Mouse (Mus musculus) heart, embryonic 15.5 days (tissue): ENCODE data around the gene S100a7a. TPM values are rescaled to one million over a fixed set of nuclear protein-coding genes. Genes with fewer than 3 reads are reported as not detected.
A peak's percentile ranks its signal among the peaks of the same experiment; 100 is the strongest.

ENCODE experiments used
- ATAC-seq: fragments of 200-750 bp; cut with Nextera tagmentation; replicated peaks from 2 replicates; pipeline ENCODE4 v1.8.0; 2017; ENCODE audit warnings: low read depth, moderate TSS enrichment; ENCODE audit not compliant: insufficient number of reproducible peaks, insufficient read depth, low FRiP score
- H3K27ac ChIP-seq: fragments of 300-500 bp; sonication (generic); 2 replicates; pipeline ENCODE4 v1.5.1; 2015; ENCODE audit warnings: mild to moderate bottlenecking, inconsistent platforms
- H3K27me3 ChIP-seq: fragments of 300-500 bp; sonication (generic); 2 replicates; pipeline ENCODE4 v1.6.1; 2015; ENCODE audit warnings: inconsistent platforms
- H3K36me3 ChIP-seq: fragments of 300-500 bp; sonication (generic); 2 replicates; pipeline ENCODE4 v1.6.1; 2015; ENCODE audit warnings: mild to moderate bottlenecking, inconsistent platforms
- H3K4me1 ChIP-seq: fragments of 300-500 bp; sonication (generic); replicated peaks from 2 replicates; pipeline ENCODE4 v1.6.1; 2015; ENCODE audit warnings: inconsistent platforms
- H3K4me2 ChIP-seq: fragments of 300-500 bp; sonication (generic); 2 replicates; pipeline ENCODE4 v1.6.1; 2015; ENCODE audit warnings: inconsistent platforms, mild to moderate bottlenecking, moderate library complexity
- H3K4me3 ChIP-seq: fragments of 300-500 bp; sonication (generic); 2 replicates; pipeline ENCODE4 v1.5.1; 2015; ENCODE audit warnings: mild to moderate bottlenecking, inconsistent platforms
- H3K9ac ChIP-seq: fragments of 300-500 bp; sonication (generic); 2 replicates; pipeline ENCODE4 v1.6.1; 2015; ENCODE audit warnings: mild to moderate bottlenecking, inconsistent platforms
- H3K9me3 ChIP-seq: fragments of 300-500 bp; sonication (generic); replicated peaks from 2 replicates; pipeline ENCODE4 v1.6.1; 2016; ENCODE audit warnings: inconsistent platforms
- WGBS: fragments of 180-500 bp; shearing (Covaris S2); methylation state at CpG from one replicate; pipeline ENCODE4 v1.1.7; 2015; ENCODE audit warnings: mixed read lengths; 5-methylcytosine and 5-hydroxymethylcytosine counted together
- polyA plus RNA-seq: library from polyadenylated mRNA; unstranded; fragments of >200 nt; fragmentation: Nextera tagmentation; extraction: Ambion mirVana; gene quantifications from 2 replicates; pipeline ENCODE4 v1.2.1, GENCODE M21; 2015

The S100a7a gene
- polyA plus RNA-seq = 0.22 TPM in 1 of 2 replicates, not detected in the other

- Histone ChIP-seq H3K9me3 (no peaks in the 10 kb centered on the region), H3K4me1 (no peaks in the 10 kb centered on the region), H3K4me2 (no peak within 1 kb of the TSS), H3K27me3 (peaks cover 16% of the 10 kb centered on the region), H3K36me3 (no peaks in the 10 kb centered on the region), H3K4me3 (no peak within 1 kb of the TSS), H3K27ac (no peak within 1 kb of the TSS), H3K9ac (no peak within 1 kb of the TSS)
- ATAC-seq = no peak
These were observed at the start of gene S100a7a for GRCm38 (mm10) chr3:90653717-90654116. Gene S100a7a, plus strand, starts transcription at chr3:90654017.

DNA sequence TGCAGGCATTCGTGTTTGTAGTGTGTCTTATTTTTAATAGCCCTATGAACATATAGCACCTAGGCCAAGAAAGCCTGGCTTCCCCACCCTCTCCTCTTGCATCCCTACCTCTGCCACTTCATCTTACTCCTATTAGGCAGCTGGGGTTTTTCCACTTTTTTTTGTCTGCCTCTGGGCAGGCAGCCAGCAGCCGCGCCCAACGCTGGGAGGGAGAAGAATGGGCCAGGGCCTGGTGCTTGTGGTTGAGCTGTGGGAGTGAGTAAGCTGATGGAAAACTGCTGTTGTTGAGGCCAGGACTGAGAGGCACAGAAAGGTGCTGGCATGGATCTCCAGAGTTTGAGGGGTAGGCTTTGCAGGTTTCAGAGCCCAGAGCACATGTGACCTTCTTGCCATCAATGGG is 49.4 kb upstream of the S100a7a start:
- ATAC-seq = peak; percentile 43; the same call in 1 of the 2 replicates
- Histone ChIP-seq H3K9ac (no peak overlapping the region), H3K4me3 (no peak overlapping the region), H3K27ac (peak overlapping the region; percentile 35), H3K9me3 (no peaks in the 10 kb centered on the region), H3K27me3 (no peaks in the 10 kb centered on the region), H3K36me3 (no peaks in the 10 kb centered on the region), H3K4me1 (peaks cover 27% of the 10 kb centered on the region), H3K4me2 (no peak overlapping the region)
- 28% methylated on average over 4 of the region's 4 CpGs for WGBS

GRCm38 (mm10) chr3:90605049-90605448 is 48.8 kb upstream of the S100a7a start:
- Histone ChIP-seq H3K9ac (no peak overlapping the region), H3K27me3 (no peaks in the 10 kb centered on the region), H3K4me1 (peaks cover 24% of the 10 kb centered on the region), H3K4me3 (no peak overlapping the region), H3K36me3 (no peaks in the 10 kb centered on the region), H3K4me2 (no peak overlapping the region), H3K27ac (peak overlapping the region; percentile 35), H3K9me3 (no peaks in the 10 kb centered on the region)
- 78% methylated on average over 3 of the region's 3 CpGs for WGBS
- ATAC-seq = no peak

DNA sequence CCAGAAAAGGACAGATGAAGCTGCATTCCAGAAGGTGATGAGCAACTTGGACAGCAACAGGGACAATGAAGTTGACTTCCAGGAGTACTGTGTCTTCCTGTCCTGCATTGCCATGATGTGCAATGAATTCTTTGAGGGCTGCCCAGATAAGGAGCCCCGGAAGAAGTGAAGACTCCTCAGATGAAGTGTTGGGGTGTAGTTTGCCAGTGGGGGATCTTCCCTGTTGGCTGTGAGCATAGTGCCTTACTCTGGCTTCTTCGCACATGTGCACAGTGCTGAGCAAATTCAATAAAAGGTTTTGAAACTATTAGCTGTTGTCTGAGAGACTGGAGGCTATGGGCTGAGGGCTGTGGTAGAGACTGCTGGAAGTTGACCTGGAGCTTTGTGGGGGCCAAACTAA is 48.1 kb upstream of the S100a7a start:
- H3K36me3 ChIP-seq = no peaks in the 10 kb centered on the region
- 62% methylated on average over 2 of the region's 2 CpGs for WGBS
- no peak overlapping the region for H3K4me3 ChIP-seq
- H3K27me3 ChIP-seq = no peaks in the 10 kb centered on the region
- peaks cover 20% of the 10 kb centered on the region for H3K4me1 ChIP-seq
- no peak overlapping the region for H3K27ac ChIP-seq
- ATAC-seq = no peak
- H3K4me2 ChIP-seq = no peak overlapping the region
- no peaks in the 10 kb centered on the region for H3K9me3 ChIP-seq
- no peak overlapping the region for H3K9ac ChIP-seq

DNA sequence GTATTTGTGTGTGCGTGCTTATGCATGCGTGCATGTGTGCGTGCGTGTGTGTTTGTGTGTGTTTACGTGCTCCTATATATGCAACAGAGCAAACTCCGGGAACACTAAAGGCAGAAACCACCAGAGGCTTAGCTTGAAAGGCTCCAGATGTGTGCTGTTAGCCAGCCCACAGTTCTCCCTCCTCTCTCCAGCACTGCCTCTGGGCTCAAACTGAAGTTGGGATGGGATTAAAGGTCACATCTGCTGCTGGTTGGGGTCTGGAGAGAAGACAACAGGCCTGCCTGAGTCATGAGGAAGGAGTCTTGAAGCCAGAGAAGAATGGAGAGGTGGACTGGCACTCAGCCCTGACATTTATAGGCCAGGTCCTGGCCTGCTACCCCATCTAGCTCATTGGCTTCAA is 47.6 kb upstream of the S100a7a start:
- no peak for ATAC-seq
- Histone ChIP-seq H3K4me1 (peaks cover 18% of the 10 kb centered on the region), H3K27ac (no peak overlapping the region), H3K27me3 (no peaks in the 10 kb centered on the region), H3K36me3 (no peaks in the 10 kb centered on the region), H3K4me2 (no peak overlapping the region), H3K9me3 (no peaks in the 10 kb centered on the region), H3K4me3 (no peak overlapping the region), H3K9ac (no peak overlapping the region)
- 84% methylated on average over 6 of the region's 6 CpGs for WGBS

DNA sequence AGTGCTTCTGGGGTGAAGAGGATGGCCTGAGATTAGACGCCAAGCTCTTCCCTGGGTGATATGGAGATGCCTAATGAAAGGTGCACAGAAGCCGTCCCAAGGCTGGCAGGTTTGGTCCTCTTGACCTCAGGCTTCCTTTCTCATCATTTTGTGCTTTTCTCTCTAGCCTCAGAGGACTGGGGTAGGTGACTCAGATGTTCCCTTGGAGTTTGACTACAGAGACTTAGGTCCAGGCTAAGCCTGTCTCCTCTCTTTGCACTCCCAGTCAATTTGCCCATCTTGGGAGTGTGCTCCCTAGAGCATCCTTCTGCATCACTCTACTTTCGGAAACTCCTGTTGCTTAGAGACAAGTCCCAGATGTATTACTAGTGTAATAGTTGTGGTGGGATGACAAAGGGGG is 46.5 kb upstream of the S100a7a start:
- 75% methylated on average over 3 of the region's 3 CpGs for WGBS

DNA sequence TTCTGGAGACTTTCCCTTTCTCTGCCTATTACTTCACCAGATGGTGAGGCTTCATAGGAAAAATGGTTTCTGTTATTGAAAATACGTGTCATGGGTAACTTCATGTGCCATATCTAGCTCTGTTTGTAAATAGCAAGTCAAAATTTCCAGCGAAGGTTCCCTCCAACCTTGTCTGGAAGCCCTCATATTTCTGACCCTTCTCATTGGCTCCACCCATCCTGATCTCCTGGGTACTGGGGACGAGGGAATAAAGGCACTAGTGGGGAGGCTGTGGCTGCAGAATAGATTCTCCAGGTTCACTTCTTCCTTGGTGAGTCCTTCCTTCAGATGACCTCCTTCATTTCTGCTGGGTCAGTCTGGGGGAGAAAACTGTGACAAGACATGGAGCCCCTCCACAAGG is 45.6 kb upstream of the S100a7a start, which contains the start of gene S100a5:
Gene S100a5 (plus strand): TSS at position 301 of the 400 bp plus-strand sequence.
- WGBS = 58% methylated on average over 3 of the region's 3 CpGs
- Histone ChIP-seq H3K27me3 (no peaks in the 10 kb centered on the region), H3K4me3 (no peak within 1 kb of the TSS), H3K9me3 (no peaks in the 10 kb centered on the region), H3K4me2 (no peak within 1 kb of the TSS), H3K27ac (no peak within 1 kb of the TSS), H3K4me1 (peaks cover 25% of the 10 kb centered on the region), H3K9ac (no peak within 1 kb of the TSS), H3K36me3 (no peaks in the 10 kb centered on the region)
- ATAC-seq = no peak

More for the DNA sequence above, 46.5 kb upstream of the S100a7a start:
- H3K9me3 ChIP-seq = no peaks in the 10 kb centered on the region
- H3K36me3 ChIP-seq = no peaks in the 10 kb centered on the region
- H3K4me3 ChIP-seq = no peak overlapping the region
- no peaks in the 10 kb centered on the region for H3K27me3 ChIP-seq
- H3K4me2 ChIP-seq = no peak overlapping the region
- peaks cover 18% of the 10 kb centered on the region for H3K4me1 ChIP-seq
- H3K27ac ChIP-seq = no peak overlapping the region
- ATAC-seq = no peak
- no peak overlapping the region for H3K9ac ChIP-seq

DNA sequence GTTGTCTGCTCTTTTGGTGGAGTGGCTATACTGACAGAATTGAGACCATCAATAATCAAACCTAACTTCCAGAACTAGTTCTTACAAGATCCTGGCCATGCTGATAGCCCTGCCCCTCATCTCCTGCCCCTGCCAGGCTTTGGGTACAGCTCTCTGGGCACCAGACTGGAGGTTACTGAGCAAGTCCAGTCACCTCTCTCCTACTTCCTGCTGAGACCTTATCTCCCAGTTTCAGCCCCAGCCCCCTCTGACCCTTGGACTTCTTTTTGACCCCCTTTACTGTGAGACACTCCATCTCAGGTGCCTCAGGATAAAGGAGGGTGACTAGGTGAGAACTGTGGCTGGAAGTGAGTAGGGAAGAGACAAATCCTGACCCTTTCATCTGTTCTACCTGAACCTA is 44.7 kb upstream of the S100a7a start:
- H3K36me3 ChIP-seq = no peaks in the 10 kb centered on the region
- no peak overlapping the region for H3K4me3 ChIP-seq
- no peaks in the 10 kb centered on the region for H3K9me3 ChIP-seq
- no peaks in the 10 kb centered on the region for H3K27me3 ChIP-seq
- ATAC-seq = no peak
- H3K27ac ChIP-seq = no peak overlapping the region
- H3K4me2 ChIP-seq = no peak overlapping the region
- peaks cover 17% of the 10 kb centered on the region for H3K4me1 ChIP-seq
- H3K9ac ChIP-seq = no peak overlapping the region

GRCm38 (mm10) chr3:90611494-90611893 is 42.3 kb upstream of the S100a7a start:
- Histone ChIP-seq H3K9ac (no peak overlapping the region), H3K9me3 (no peaks in the 10 kb centered on the region), H3K4me1 (peaks cover 20% of the 10 kb centered on the region), H3K27me3 (no peaks in the 10 kb centered on the region), H3K27ac (no peak overlapping the region), H3K4me2 (no peak overlapping the region), H3K4me3 (no peak overlapping the region), H3K36me3 (no peaks in the 10 kb centered on the region)
- no peak for ATAC-seq
- WGBS = 77% methylated on average over 3 of the region's 3 CpGs

- 58% methylated on average over 4 of the region's 4 CpGs for WGBS
These were observed 41.8 kb upstream of the S100a7a start for GRCm38 (mm10) chr3:90612061-90612460.

DNA sequence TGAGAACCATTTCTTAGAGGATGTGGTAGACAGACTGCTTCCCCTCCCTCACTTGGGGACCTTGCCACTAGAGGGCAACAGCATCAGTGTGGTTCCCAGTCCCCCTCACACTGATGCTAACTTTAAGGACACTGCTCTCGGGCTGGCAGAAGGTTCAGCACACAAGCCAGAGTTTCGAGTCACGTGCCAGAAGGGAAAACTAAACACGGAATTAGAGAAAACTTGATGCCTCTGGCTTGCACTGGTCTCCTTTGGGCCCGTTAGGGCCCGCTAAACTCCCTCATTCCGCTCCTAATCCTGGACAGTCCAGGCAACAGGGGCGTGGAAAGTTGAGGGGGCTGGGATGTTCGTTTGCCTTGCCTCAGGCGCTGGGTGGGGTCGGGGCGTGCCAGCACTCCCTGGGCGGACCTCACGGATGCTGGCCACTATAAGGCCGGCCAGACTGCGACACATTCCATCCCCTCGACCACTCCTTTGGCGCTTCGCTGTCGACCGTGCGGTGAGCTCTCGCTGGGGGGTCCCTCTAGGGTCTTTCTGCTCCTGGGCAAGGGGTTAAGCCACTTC is 41.0 kb upstream of the S100a7a start, which contains the start of gene S100a6:
Gene S100a6 (plus strand): TSS at position 155 of the 564 bp plus-strand sequence.
- H3K9me3 ChIP-seq = no peaks in the 10 kb centered on the region

More at GRCm38 (mm10) chr3:90612061-90612460, 41.8 kb upstream of the S100a7a start:
- Histone ChIP-seq H3K36me3 (no peaks in the 10 kb centered on the region), H3K4me3 (no peak overlapping the region), H3K4me2 (no peak overlapping the region), H3K9me3 (no peaks in the 10 kb centered on the region), H3K27ac (no peak overlapping the region), H3K9ac (no peak overlapping the region), H3K27me3 (no peaks in the 10 kb centered on the region), H3K4me1 (peaks cover 20% of the 10 kb centered on the region)
- no peak for ATAC-seq

More for the DNA sequence above, 41.0 kb upstream of the S100a7a start, which contains the start of gene S100a6:
- H3K36me3 ChIP-seq = no peaks in the 10 kb centered on the region
- no peak within 1 kb of the TSS for H3K27ac ChIP-seq
- H3K4me1 ChIP-seq = peaks cover 20% of the 10 kb centered on the region
- peak; percentile 58; the same call in 1 of the 2 replicates for ATAC-seq
- under 1% methylated on average over 23 of the region's 23 CpGs for WGBS
- H3K4me2 ChIP-seq = peak within 1 kb of the TSS; percentile 84
- peak within 1 kb of the TSS; percentile 48 for H3K4me3 ChIP-seq
- peak within 1 kb of the TSS; percentile 25; the same call in 1 of the 2 replicates for H3K9ac ChIP-seq
- no peaks in the 10 kb centered on the region for H3K27me3 ChIP-seq
